ENCODE assay signal across 26 mouse cellular contexts in the genomic region with DNA sequence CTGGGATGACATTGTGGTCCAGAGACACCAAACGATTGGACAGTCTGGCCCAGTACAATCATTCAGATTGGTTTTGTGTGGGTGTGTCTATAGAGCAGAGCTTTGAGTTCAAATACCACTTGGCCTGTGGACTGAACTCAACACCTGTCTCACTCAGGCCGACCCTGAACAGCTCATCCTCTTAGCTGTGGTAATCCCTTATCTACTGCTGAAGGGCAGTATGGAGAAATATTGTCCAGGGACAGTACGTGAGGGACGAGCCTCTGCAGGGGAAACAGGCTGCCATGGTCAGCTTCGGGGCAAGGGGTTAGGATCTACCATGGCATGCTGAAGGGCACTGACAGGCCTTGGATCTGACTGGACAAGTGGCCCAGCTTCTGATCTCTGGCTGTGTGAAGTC.
DNase-seq lines count a peak whose midpoint lies in the region; ATAC-seq and TF ChIP-seq lines count a peak whose summit lies in the region.
"Had no signal": no experiment of that assay in that cellular context is flagged by ENCODE, and none has a peak within 500 bp of the region (broad histone marks: within the 10 kb centered on the region; RNA-seq: fewer than 3 reads in every experiment).

No protein-coding gene starts in this region.

- H3K4me1 ChIP-seq in heart, embryonic 10.5 days, result peaks cover 51% of the 10 kb centered on the region
- H3K4me1 ChIP-seq in heart, embryonic 16.5 days (ENCODE audit: control insufficient read depth, insufficient read depth, low read length), result peaks cover 39% of the 10 kb centered on the region
- H3K4me1 ChIP-seq in liver, adult 2 months (ENCODE audit: control insufficient read depth, insufficient read depth, low read length), result peaks cover 10% of the 10 kb centered on the region
- H3K4me1 ChIP-seq in liver, postnatal 0 days (ENCODE audit: insufficient read depth), result peaks cover 11% of the 10 kb centered on the region

- no peaks in the 10 kb centered on the region for H3K9me3 ChIP-seq in heart, embryonic 10.5 days
- H3K9me3 ChIP-seq in heart, embryonic 16.5 days (replicated peaks; ENCODE audit: control insufficient read depth, low read length), result no peaks in the 10 kb centered on the region
- H3K9me3 ChIP-seq in liver, postnatal 0 days (ENCODE audit: low read length), result no peaks in the 10 kb centered on the region
- H3K9me3 ChIP-seq: embryonic facial prominence, embryonic 13.5 days; forebrain, embryonic 12.5 days; limb, embryonic 12.5 days; megakaryocyte, embryonic 14.5 days; midbrain, embryonic 15.5 days; neural tube, embryonic 13.5 days; stomach, embryonic 15.5 days had no signal

- no peaks in the 10 kb centered on the region for H3K27me3 ChIP-seq in heart, embryonic 10.5 days (ENCODE audit: insufficient read depth, poor library complexity, severe bottlenecking)
- no peaks in the 10 kb centered on the region for H3K27me3 ChIP-seq in heart, embryonic 16.5 days (ENCODE audit: control insufficient read depth, insufficient read depth, low read length)
- H3K27me3 ChIP-seq in liver, adult 2 months (ENCODE audit: control insufficient read depth, insufficient read depth, low read length), result no peaks in the 10 kb centered on the region
- no peaks in the 10 kb centered on the region for H3K27me3 ChIP-seq in liver, postnatal 0 days (ENCODE audit: insufficient read depth, low read length)
- H3K27me3 ChIP-seq: embryonic facial prominence, embryonic 13.5 days; forebrain, embryonic 12.5 days; limb, embryonic 12.5 days; megakaryocyte, embryonic 14.5 days; midbrain, embryonic 15.5 days; neural tube, embryonic 13.5 days; stomach, embryonic 15.5 days had no signal

- no peaks in the 10 kb centered on the region for H3K36me3 ChIP-seq in heart, embryonic 10.5 days
- no peaks in the 10 kb centered on the region for H3K36me3 ChIP-seq in heart, embryonic 16.5 days (ENCODE audit: control insufficient read depth, insufficient read depth)
- H3K36me3 ChIP-seq in liver, adult 2 months (ENCODE audit: control insufficient read depth, insufficient read depth, low read length), result no peaks in the 10 kb centered on the region
- H3K36me3 ChIP-seq in liver, postnatal 0 days (replicated peaks; ENCODE audit: insufficient read depth, low read length), result no peaks in the 10 kb centered on the region
- H3K36me3 ChIP-seq: embryonic facial prominence, embryonic 13.5 days; forebrain, embryonic 12.5 days; limb, embryonic 12.5 days; midbrain, embryonic 15.5 days; neural tube, embryonic 13.5 days; stomach, embryonic 15.5 days had no signal

- no peak for DNase-seq in heart, embryonic 10.5 days (ENCODE audit: low spot score)
- no peak for DNase-seq in heart, adult 9 months (ENCODE audit: low spot score in 2 of 2)
- DNase-seq in heart, postnatal 14 days, result no peak
- DNase-seq in liver, adult 2 months (ENCODE audit: extremely low read depth, low read depth, low spot score), result peak; percentile 57
- DNase-seq in liver, result no peak
- no peak for DNase-seq in liver, postnatal 0 days
- DNase-seq in spleen, adult 18-20 months, result no peak
- DNase-seq: cerebellum, adult 2 months; embryo, embryonic 11 days; kidney, adult 8-10 months; kidney, postnatal 4 days; lung, adult 2 months; thymus, postnatal 25 days had no signal

- no peak for ATAC-seq in heart, embryonic 16.5 days (replicated peaks; ENCODE audit: extremely low read depth, insufficient read depth, low FRiP score)
- peak; percentile 73 for ATAC-seq in liver, postnatal 0 days
- ATAC-seq: CD4-positive, CD25-positive, alpha-beta regulatory T cell, adult 4 months; inflammation-experienced regulatory T-cells, adult 6 months; midbrain, embryonic 15.5 days had no signal

- H3K4me2 ChIP-seq in heart, embryonic 16.5 days (ENCODE audit: low read depth, low read length), result no peak overlapping the region
- no peak overlapping the region for H3K4me2 ChIP-seq in liver, postnatal 0 days (ENCODE audit: low read depth, low read length)
- H3K4me2 ChIP-seq: embryonic facial prominence, embryonic 13.5 days; forebrain, embryonic 12.5 days; hindbrain, embryonic 14.5 days; limb, embryonic 12.5 days; midbrain, embryonic 15.5 days; neural tube, embryonic 13.5 days; stomach, embryonic 15.5 days had no signal

- no peak for TF ChIP-seq POLR2A in liver, adult 2 months (IDR thresholded peaks at IDR 0.05; ENCODE audit: extremely low read depth, insufficient read depth, low read length)

- TF ChIP-seq EP300 in liver, postnatal 0 days (IDR thresholded peaks at IDR 0.05; ENCODE audit: low read depth), result no peak

- H3K27ac ChIP-seq in heart, embryonic 10.5 days, result peak overlapping the region; percentile 10; the same call in 1 of the 2 replicates
- H3K27ac ChIP-seq in heart, embryonic 16.5 days (ENCODE audit: low read length), result peak overlapping the region; percentile 85
- H3K27ac ChIP-seq in liver, adult 2 months (replicated peaks; ENCODE audit: insufficient read depth, low read depth, low read length), result peak overlapping the region; percentile 38
- no peak overlapping the region for H3K27ac ChIP-seq in liver, postnatal 0 days (ENCODE audit: low read depth)
- H3K27ac ChIP-seq: embryonic facial prominence, embryonic 13.5 days; forebrain, embryonic 12.5 days; hindbrain, embryonic 14.5 days; limb, embryonic 12.5 days; midbrain, embryonic 15.5 days; stomach, embryonic 15.5 days had no signal

- 67% methylated on average over 5 of the region's 5 CpGs for whole genome bisulfite sequencing in heart, embryonic 10.5 days
- WGBS in heart, embryonic 16.5 days, result 73% methylated on average over 5 of the region's 5 CpGs
- WGBS in liver, adult 2 months, result 31% methylated on average over 5 of the region's 5 CpGs
- 62% methylated on average over 5 of the region's 5 CpGs for WGBS in liver, postnatal 0 days (ENCODE audit: insufficient replicate concordance)

- H3K9ac ChIP-seq in heart, embryonic 16.5 days (ENCODE audit: low read length), result no peak overlapping the region
- no peak overlapping the region for H3K9ac ChIP-seq in liver, adult 2 months (ENCODE audit: low read depth, low read length)
- H3K9ac ChIP-seq in liver, postnatal 0 days (replicated peaks), result no peak overlapping the region
- H3K9ac ChIP-seq: embryonic facial prominence, embryonic 13.5 days; forebrain, embryonic 12.5 days; hindbrain, embryonic 14.5 days; limb, embryonic 12.5 days; midbrain, embryonic 15.5 days; neural tube, embryonic 13.5 days; stomach, embryonic 15.5 days had no signal

- no peak for TF ChIP-seq CTCF in liver, adult 2 months (IDR thresholded peaks at IDR 0.05; ENCODE audit: low read depth, low read length)
- TF ChIP-seq CTCF in liver, postnatal 0 days (IDR thresholded peaks at IDR 0.05; ENCODE audit: low read depth), result no peak

- H3K4me3 ChIP-seq in heart, embryonic 10.5 days, result no peak overlapping the region
- no peak overlapping the region for H3K4me3 ChIP-seq in heart, embryonic 16.5 days (ENCODE audit: low read length)
- H3K4me3 ChIP-seq in liver, adult 2 months (ENCODE audit: insufficient read depth, low read depth, low read length), result no peak overlapping the region
- H3K4me3 ChIP-seq in liver, postnatal 0 days (ENCODE audit: low read depth, low read length), result no peak overlapping the region
- H3K4me3 ChIP-seq: embryonic facial prominence, embryonic 13.5 days; erythroblast, embryonic 14.5 days; forebrain, embryonic 12.5 days; limb, embryonic 12.5 days; megakaryocyte, embryonic 14.5 days; midbrain, embryonic 15.5 days; myocyte; neural tube, embryonic 13.5 days; stomach, embryonic 15.5 days had no signal

- intact Hi-C loops in heart, postnatal 14 days (cut with DNase I), result no loop called here

- H3K79me2 ChIP-seq in liver, adult 2 months (ENCODE audit: control insufficient read depth, insufficient read depth, low read length), result peaks cover 27% of the 10 kb centered on the region
